Mouse (Mus musculus): ENCODE results near the gene Fmnl2.

DNA sequence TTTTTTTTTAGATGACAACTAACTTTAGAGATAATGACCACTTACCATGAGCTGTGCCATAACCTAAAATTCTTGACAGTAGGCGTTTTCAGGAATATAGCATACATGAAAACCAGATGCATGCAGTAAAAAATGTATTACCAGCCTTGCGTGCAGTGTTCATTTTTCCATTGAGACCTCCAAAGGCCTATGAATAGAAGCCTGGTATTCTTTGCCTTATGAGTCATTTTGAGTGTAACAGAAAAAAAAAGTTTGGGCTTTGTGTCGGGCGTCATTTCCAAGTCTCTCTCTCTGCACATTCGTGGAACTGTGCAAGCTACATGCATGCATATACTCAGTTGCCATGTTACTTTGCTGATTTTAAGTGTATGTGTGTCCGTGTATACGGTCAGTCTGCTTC is 123.5 kb downstream of the Fmnl2 start:
- TF ChIP-seq ZNF384 (IDR thresholded peaks at IDR 0.05; ENCODE audit: low read depth, low read length), result no peak
- TF ChIP-seq HCFC1 (IDR thresholded peaks at IDR 0.05; ENCODE audit: borderline replicate concordance, insufficient read depth, low read length), result no peak
- TF ChIP-seq MAFK (IDR thresholded peaks at IDR 0.05; ENCODE audit: insufficient read depth, low read depth, low read length), result no peak
